Mouse (Mus musculus): ENCODE data around the gene Cbfa2t3. TPM values are rescaled to one million over a fixed set of nuclear protein-coding genes. Genes with fewer than 3 reads are reported as not detected.

Gene Cbfa2t3
- polyA plus RNA-seq, 1 experiment from 2014 or later: 4.8 TPM

DNA sequence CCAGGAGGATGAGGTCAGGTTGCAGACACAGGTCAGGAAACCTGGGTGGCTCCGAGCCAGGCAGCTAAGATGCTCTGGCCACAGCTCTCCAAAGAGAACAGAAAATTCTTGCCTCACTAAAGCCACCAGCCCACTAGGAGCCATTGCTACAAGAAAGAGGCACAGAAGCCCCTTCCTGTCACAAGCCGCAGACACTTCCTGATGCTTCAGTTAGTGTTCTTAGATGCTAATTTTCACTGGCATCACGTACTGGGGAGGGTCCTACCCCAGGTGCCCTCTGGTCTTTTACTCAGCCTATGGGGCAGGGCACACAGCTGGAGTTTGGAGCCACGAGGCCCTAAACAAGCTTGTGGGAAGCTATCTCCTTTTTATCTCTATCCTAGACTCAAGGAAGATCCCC lies 102.9 kb downstream of the Cbfa2t3 start:
- H3K4me1 ChIP-seq: peaks cover 18% of the 10 kb centered on the region
- no peak overlapping the region for H3K9ac ChIP-seq
- H3K36me3 ChIP-seq: peaks cover 25% of the 10 kb centered on the region
- no peak overlapping the region for H3K4me2 ChIP-seq
- no peak overlapping the region for H3K4me3 ChIP-seq
- no peaks in the 10 kb centered on the region for H3K9me3 ChIP-seq
- peaks cover 6% of the 10 kb centered on the region; the same call in 1 of the 2 replicates for H3K27me3 ChIP-seq (replicated peaks)
- 39% methylated on average over 4 of the region's 4 CpGs for WGBS
- no peak for ATAC-seq (ENCODE audit: extremely low read depth, insufficient number of reproducible peaks, low FRiP score, low TSS enrichment)
- H3K27ac ChIP-seq (replicated peaks): no peak overlapping the region

DNA sequence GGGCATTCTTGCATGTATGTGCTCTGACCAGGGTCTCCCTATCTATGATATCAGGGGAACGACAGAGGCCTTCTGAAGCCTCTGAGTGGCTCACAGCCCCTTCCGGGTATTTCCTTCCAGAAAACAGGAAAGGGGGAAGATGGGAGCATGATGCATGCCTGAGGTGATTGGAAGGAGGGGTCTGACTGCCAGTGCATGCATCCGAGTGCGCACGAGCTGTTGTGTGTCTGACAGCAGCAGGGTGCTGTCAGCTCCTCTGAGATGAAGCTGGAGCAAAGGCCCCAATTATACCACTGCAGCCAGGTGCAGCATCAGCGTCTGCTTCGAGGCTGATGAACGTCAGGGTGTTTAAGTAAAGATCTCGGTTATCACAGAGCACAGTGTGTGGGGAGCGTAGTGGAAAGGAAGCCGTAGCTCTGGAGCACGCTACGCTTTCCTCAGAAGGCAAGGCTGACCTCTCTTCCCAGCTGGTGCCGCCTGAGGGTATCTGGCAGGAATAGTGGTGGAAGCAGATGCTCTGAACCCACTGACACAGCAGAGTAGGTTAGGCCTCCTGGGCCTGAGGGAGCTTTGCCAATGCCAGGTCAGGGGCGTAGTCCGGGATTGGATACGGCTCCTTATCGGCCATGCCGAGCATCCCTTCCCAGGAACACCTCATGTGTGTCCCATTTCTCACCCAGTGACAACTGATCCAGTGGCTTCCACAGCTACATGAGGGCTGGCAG lies 105.0 kb downstream of the Cbfa2t3 start:
- H3K9me3 ChIP-seq: no peaks in the 10 kb centered on the region
- H3K9ac ChIP-seq: peak overlapping the region; percentile 19; the same call in 1 of the 2 replicates
- ATAC-seq (ENCODE audit: extremely low read depth, insufficient number of reproducible peaks, low FRiP score, low TSS enrichment): no peak
- H3K4me3 ChIP-seq: no peak overlapping the region
- H3K27me3 ChIP-seq (replicated peaks): peaks cover 6% of the 10 kb centered on the region; the same call in 1 of the 2 replicates
- WGBS: 69% methylated on average over 19 of the region's 19 CpGs
- H3K27ac ChIP-seq (replicated peaks): no peak overlapping the region
- H3K4me2 ChIP-seq: no peak overlapping the region
- peaks cover 21% of the 10 kb centered on the region for H3K36me3 ChIP-seq
- peaks cover 14% of the 10 kb centered on the region for H3K4me1 ChIP-seq

DNA sequence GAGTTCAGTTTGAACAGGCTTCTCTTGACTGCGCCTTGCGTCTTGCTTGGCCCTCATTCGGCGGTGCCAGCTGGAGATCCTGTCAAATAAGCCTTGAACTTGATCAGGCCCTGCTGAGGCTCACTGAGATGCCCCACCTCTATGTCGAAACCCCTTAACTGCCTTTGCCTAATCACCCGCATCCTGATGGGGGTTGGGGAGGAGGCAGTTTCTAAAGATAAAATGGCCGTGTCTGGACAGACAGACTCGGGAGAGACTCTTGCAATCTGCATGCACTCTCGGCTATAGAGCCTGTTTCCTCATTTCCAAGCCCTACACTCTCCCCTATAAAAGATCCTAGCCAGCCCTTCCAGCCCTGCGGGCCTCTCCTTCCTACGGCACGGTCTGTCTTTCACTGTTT lies 105.7 kb downstream of the Cbfa2t3 start:
- no peak overlapping the region for H3K4me3 ChIP-seq
- peaks cover 6% of the 10 kb centered on the region; the same call in 1 of the 2 replicates for H3K27me3 ChIP-seq (replicated peaks)
- peak overlapping the region; percentile 19 for H3K9ac ChIP-seq
- H3K27ac ChIP-seq (replicated peaks): no peak overlapping the region
- H3K4me1 ChIP-seq: peaks cover 14% of the 10 kb centered on the region
- ATAC-seq (ENCODE audit: extremely low read depth, insufficient number of reproducible peaks, low FRiP score, low TSS enrichment): no peak
- peaks cover 15% of the 10 kb centered on the region for H3K36me3 ChIP-seq
- H3K9me3 ChIP-seq: no peaks in the 10 kb centered on the region
- H3K4me2 ChIP-seq: no peak overlapping the region
- 54% methylated on average over 12 of the region's 12 CpGs for WGBS

DNA sequence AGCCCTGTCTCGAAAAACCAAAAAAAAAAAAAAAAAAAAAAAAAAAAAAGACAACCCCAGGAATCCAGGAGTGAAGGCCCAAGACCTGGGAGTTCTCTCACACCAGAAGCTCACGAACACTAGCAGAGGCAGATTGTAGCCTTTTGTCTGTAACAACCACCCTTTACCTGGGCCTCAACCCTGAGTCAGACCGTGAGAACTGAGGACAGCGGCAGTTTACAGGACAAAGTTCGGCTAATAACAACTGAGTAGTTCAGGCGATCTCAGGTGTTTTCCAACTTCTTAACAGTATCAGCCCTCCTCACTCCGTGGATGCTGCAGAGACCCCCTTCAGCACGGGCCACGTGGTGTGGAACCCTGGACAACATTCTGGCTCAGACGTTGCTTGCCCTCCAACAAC lies 112.2 kb downstream of the Cbfa2t3 start:
- Histone ChIP-seq H3K4me1 (peaks cover 9% of the 10 kb centered on the region), H3K9ac (no peak overlapping the region), H3K4me2 (no peak overlapping the region), H3K36me3 (no peaks in the 10 kb centered on the region), H3K9me3 (no peaks in the 10 kb centered on the region), H3K27ac (replicated peaks) (no peak overlapping the region), H3K27me3 (replicated peaks) (no peaks in the 10 kb centered on the region), H3K4me3 (no peak overlapping the region)
- WGBS: 85% methylated on average over 10 of the region's 10 CpGs
- ATAC-seq (ENCODE audit: extremely low read depth, insufficient number of reproducible peaks, low FRiP score, low TSS enrichment): no peak

DNA sequence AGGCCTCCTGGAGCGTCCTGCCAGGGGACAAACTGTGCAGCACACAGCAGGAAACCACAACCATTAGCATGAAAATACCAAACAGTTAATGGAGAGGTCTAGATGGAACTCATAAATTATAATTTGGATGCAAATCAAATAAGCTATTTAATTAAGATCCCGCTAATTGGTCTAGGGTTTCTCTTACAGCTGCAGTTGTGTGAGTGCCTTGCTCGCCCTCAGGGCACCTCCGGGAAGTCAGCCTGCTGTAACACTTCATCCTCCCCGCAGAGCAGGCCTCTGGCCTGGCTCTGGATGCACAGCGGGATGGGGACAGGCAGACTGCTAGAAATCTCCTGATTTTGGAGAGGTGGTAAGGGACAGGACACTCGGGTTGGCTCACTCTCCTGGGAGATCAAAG lies 112.7 kb downstream of the Cbfa2t3 start:
- ATAC-seq (ENCODE audit: extremely low read depth, insufficient number of reproducible peaks, low FRiP score, low TSS enrichment): no peak
- no peaks in the 10 kb centered on the region for H3K36me3 ChIP-seq
- H3K4me2 ChIP-seq: no peak overlapping the region
- H3K9ac ChIP-seq: no peak overlapping the region
- H3K27me3 ChIP-seq (replicated peaks): no peaks in the 10 kb centered on the region
- H3K4me3 ChIP-seq: no peak overlapping the region
- peaks cover 9% of the 10 kb centered on the region for H3K4me1 ChIP-seq
- H3K9me3 ChIP-seq: no peaks in the 10 kb centered on the region
- 70% methylated on average over 7 of the region's 7 CpGs for WGBS
- no peak overlapping the region for H3K27ac ChIP-seq (replicated peaks)

DNA sequence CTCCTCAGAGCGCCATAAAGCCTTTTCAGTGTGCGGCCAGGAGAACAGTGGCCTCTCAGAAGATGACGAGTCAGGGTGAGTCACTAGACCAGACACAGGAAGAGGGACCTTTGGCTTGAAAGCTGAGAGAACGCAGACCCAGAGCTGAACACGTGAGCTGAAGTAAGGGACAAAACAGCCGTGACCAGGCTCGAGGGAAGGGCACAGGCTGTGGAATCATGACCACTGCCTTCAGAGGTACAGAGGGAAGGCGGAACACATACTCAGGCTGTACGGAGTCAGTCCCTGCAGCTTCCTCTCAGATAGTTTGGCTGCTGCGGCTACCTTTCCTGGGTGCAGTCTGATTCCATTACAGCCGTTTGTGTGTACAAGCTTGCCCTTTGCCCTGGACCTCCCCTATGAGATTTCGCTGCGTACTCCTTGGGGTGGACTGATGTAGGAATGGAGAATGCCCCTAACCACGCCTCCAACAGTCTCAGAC lies 113.5 kb downstream of the Cbfa2t3 start:
- WGBS: 50% methylated on average over 14 of the region's 14 CpGs
- no peak overlapping the region for H3K4me2 ChIP-seq
- no peak overlapping the region; the same call in 1 of the 2 replicates for H3K27ac ChIP-seq (replicated peaks)
- 0 out of 2 replicates have a peak, but pooled peaks cover under 1% of the 10 kb centered on the region for H3K27me3 ChIP-seq (replicated peaks)
- no peaks in the 10 kb centered on the region for H3K9me3 ChIP-seq
- ATAC-seq (ENCODE audit: extremely low read depth, insufficient number of reproducible peaks, low FRiP score, low TSS enrichment): no peak
- no peak overlapping the region for H3K4me3 ChIP-seq
- H3K4me1 ChIP-seq: peaks cover 9% of the 10 kb centered on the region
- no peak overlapping the region for H3K9ac ChIP-seq
- no peaks in the 10 kb centered on the region for H3K36me3 ChIP-seq

DNA sequence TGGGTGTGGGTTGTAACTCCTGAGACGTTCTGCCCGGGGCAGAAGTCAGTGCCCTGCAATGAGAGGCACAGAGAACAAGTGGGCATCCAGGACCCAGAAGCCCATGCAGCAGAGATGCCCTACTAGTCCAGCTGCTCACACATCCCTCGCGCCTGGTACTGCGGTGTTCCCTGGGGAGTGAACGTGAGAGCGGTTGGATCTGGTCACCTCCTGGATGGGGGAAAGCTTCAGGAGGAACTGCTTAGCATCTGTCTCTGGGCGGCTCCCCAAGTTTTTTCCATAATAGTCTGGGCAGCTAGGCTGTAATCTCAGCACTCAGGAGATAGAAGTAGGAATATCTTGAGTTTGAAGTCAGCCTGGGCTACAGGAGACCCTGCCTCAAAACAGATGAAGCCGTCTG lies 113.9 kb downstream of the Cbfa2t3 start:
- 66% methylated on average over 9 of the region's 9 CpGs for WGBS
- no peak overlapping the region for H3K4me3 ChIP-seq
- no peak overlapping the region for H3K27ac ChIP-seq (replicated peaks)
- no peaks in the 10 kb centered on the region for H3K9me3 ChIP-seq
- no peak overlapping the region for H3K4me2 ChIP-seq
- no peaks in the 10 kb centered on the region for H3K36me3 ChIP-seq
- no peak for ATAC-seq (ENCODE audit: extremely low read depth, insufficient number of reproducible peaks, low FRiP score, low TSS enrichment)
- H3K27me3 ChIP-seq (replicated peaks): 0 out of 2 replicates have a peak, but pooled peaks cover 2% of the 10 kb centered on the region
- H3K9ac ChIP-seq: no peak overlapping the region
- H3K4me1 ChIP-seq: peaks cover 10% of the 10 kb centered on the region

DNA sequence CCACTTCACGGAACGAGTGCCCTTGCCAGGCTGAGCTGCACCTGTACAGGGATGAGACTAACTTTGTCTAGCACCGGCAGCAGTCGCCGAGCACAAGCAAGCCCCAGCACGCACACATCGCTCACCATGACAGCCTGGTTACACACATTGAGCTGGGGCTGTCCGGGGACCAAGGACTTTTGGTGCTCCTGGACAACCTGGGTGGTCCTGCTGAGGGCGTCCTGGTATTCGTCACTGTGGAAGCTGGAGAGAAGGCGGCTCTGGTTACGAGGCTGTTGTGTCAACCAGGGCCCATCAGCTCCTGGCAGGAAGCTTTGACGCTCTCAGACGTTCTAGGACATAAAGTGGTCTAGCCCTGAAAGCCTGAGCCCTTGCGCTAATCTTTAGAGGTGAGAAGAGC lies 118.0 kb downstream of the Cbfa2t3 start:
- no peaks in the 10 kb centered on the region for H3K36me3 ChIP-seq
- H3K9me3 ChIP-seq: no peaks in the 10 kb centered on the region
- WGBS: 43% methylated on average over 13 of the region's 15 CpGs
- H3K4me1 ChIP-seq: peaks cover 33% of the 10 kb centered on the region
- ATAC-seq (ENCODE audit: extremely low read depth, insufficient number of reproducible peaks, low FRiP score, low TSS enrichment): no peak
- no peak overlapping the region for H3K4me2 ChIP-seq
- no peak overlapping the region for H3K9ac ChIP-seq
- H3K27me3 ChIP-seq (replicated peaks): 0 out of 2 replicates have a peak, but pooled peaks cover 2% of the 10 kb centered on the region
- H3K4me3 ChIP-seq: no peak overlapping the region
- H3K27ac ChIP-seq (replicated peaks): no peak overlapping the region

DNA sequence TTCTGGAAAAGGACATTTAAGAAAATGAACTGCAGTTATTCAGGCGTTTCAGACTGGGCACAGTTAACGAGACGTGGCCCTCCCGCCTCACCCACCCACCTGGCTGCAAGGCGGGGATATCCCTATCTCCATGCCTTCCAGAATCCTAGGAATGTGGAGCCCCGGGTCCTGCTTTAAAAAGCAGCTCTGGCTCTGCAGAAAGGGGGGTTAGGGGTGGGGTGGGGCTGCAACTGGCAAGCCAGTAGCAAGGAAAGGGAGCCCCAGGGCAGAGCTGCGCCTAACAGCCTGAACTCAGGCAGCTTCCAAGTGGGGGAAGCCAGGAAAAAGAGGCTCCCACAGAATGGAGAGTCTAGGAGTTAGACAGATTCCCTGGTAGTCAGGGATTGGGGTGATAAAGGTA lies 119.7 kb downstream of the Cbfa2t3 start:
- Histone ChIP-seq H3K27ac (replicated peaks) (no peak overlapping the region), H3K27me3 (replicated peaks) (0 out of 2 replicates have a peak, but pooled peaks cover 2% of the 10 kb centered on the region), H3K9ac (peak overlapping the region; percentile 67), H3K4me3 (no peak overlapping the region), H3K4me1 (peaks cover 42% of the 10 kb centered on the region), H3K9me3 (no peaks in the 10 kb centered on the region), H3K36me3 (peaks cover 6% of the 10 kb centered on the region), H3K4me2 (no peak overlapping the region; the same call in 1 of the 2 replicates)
- ATAC-seq (ENCODE audit: extremely low read depth, insufficient number of reproducible peaks, low FRiP score, low TSS enrichment): no peak
- 27% methylated on average over 7 of the region's 7 CpGs for WGBS

DNA sequence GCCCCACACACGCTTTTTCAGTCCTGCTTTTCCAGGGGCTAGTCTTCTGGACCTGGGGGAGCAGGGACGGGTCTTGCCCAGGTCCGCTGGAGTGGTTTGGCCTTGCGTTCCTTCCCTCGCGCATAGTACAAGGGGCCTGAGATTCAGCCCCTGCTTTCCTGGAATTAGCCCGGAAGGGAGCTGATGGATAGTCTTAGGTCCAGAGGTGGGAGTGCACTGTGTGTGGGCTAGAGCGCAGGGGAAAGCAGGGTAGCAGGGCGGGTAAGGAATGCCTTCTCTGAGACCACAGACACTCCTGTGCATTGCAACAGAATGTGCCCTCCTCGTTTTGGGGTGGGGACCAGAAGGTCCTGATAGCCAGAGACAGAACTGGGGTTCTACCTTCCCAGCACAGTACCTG lies 121.8 kb downstream of the Cbfa2t3 start:
- Histone ChIP-seq H3K27ac (replicated peaks) (no peak overlapping the region; the same call in 1 of the 2 replicates), H3K4me3 (peak overlapping the region; percentile 75), H3K4me1 (peaks cover 45% of the 10 kb centered on the region), H3K9me3 (no peaks in the 10 kb centered on the region), H3K36me3 (peaks cover 27% of the 10 kb centered on the region), H3K9ac (peak overlapping the region; percentile 86), H3K4me2 (peak overlapping the region; percentile 89), H3K27me3 (replicated peaks) (0 out of 2 replicates have a peak, but pooled peaks cover 2% of the 10 kb centered on the region)
- no peak for ATAC-seq (ENCODE audit: extremely low read depth, insufficient number of reproducible peaks, low FRiP score, low TSS enrichment)
- 38% methylated on average over 10 of the region's 10 CpGs for WGBS

DNA sequence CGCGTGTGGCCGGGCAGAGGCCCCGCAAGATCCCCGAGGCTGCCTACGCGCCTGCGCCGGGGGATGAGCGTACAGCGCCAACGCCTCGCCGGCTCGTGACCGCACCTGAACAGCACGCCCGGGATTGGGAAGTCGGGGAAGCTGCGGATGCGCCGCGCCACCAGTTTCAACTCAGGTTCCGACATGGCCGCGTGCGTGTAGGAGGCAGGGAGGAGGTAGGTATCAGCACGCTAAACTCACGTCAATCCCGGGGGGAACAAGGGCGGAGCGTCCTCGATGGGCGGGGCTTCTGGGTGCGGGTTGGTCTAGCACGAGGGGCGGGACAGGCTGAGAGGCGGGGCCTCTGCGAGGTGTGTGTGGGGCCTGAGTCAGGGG lies 122.3 kb downstream of the Cbfa2t3 start, which contains the start of gene Aprt:
TSS of gene Aprt (minus strand) at position 262 of the 375 bp plus-strand sequence.
- Histone ChIP-seq H3K36me3 (peaks cover 31% of the 10 kb centered on the region), H3K4me1 (peaks cover 45% of the 10 kb centered on the region), H3K9ac (peak within 1 kb of the TSS; percentile 86), H3K27ac (replicated peaks) (peak within 1 kb of the TSS; percentile 62), H3K4me2 (peak within 1 kb of the TSS; percentile 89), H3K4me3 (peak within 1 kb of the TSS; percentile 75), H3K9me3 (no peaks in the 10 kb centered on the region), H3K27me3 (replicated peaks) (0 out of 2 replicates have a peak, but pooled peaks cover 2% of the 10 kb centered on the region)
- WGBS: under 1% methylated on average over 39 of the region's 39 CpGs
- ATAC-seq (ENCODE audit: extremely low read depth, insufficient number of reproducible peaks, low FRiP score, low TSS enrichment): peak; percentile 88
